Mouse (Mus musculus) cerebral cortex, adult 2 months (tissue): ENCODE results near the gene Ppp1r1a.

Experiments
- WGBS: fragments of 180-500 bp; shearing (Covaris S2); methylation state at CpG from one replicate; pipeline ENCODE4 v1.1.7; 2018; 5-methylcytosine and 5-hydroxymethylcytosine counted together

The Ppp1r1a gene

DNA sequence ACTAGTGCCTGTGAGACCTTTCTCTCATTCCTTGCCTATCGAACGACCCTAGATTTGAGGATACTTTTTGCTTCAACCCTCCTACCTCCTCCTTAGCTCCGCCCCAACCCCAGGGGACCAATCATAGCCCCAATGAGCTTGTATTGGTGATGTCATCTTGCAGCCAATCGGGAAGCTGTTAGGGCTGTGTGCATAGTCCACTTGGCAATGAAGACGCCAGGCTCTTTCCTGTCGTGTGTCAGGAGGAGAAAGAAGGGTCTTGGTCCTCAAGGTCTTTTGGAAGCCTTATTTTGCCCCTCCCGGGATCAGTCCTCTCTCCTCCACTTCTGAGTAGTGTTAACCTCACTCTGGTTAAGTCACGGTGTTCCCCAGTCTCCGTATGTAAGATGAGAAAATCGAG, 23.7 kb downstream of the Ppp1r1a start:
- under 1% methylated on average over 10 of the region's 10 CpGs for WGBS

DNA sequence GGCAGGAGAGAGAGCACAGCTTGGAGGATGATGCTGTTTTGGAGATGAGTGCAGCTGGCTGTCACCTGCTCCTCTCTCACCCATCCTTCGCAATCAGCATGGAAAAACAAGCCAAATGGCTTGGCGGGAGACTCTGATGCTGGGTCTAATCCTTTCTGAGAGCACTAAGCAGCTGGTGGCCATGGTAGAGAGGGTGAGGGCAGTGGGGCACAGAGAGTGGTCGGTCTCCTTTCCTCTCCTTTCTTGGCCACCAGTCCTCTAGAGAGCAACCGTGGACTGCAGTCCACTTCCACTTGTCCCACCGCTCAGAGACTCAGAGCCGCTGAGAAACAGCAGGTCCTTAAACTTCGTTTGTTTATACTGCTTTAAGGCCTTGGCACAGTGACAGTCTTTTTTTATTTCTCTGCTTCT, 24.2 kb downstream of the Ppp1r1a start:
- WGBS, result 6% methylated on average over 7 of the region's 7 CpGs

DNA sequence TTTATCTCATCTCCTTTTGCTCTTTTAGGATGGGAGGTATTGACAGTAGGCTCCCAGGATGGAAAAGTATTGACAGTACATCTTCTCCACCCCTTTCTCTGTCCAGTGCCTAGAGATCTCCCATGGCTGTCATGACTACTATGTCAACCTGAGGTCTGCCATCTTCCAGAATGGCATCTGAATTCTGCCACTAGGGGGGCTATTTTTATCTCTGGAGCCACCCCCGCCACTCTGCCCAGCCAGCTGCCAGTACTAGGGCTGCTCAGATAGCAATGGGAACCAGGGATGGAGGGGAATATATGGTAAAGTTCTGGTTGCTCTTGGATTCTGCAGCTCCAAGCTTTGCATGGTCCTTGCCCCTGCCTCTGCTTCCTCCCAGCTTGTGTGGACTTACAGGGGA, 26.2 kb downstream of the Ppp1r1a start:
- WGBS, result 29% methylated on average over 1 of the region's 1 CpGs

DNA sequence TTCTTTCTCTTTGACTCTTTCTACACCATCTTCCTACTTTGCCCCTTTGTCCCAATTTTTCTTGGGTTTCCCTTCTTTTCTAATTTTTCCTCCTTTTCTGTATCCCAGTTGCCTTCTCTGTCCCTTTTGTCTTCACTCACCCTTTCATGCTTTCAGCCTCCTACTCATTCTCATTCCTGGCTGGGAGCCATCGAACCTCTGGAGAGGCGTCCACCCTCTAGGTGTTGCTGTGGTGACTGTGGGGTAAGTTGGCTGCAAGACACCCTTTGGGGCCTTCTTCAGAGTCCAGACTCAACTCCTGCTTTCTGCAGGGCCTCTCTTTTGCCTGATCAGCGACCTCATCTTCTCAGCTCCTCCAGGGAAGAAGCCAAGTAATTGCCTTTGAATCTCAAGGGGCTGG, 28.5 kb downstream of the Ppp1r1a start:
- WGBS, result 38% methylated on average over 3 of the region's 3 CpGs

DNA sequence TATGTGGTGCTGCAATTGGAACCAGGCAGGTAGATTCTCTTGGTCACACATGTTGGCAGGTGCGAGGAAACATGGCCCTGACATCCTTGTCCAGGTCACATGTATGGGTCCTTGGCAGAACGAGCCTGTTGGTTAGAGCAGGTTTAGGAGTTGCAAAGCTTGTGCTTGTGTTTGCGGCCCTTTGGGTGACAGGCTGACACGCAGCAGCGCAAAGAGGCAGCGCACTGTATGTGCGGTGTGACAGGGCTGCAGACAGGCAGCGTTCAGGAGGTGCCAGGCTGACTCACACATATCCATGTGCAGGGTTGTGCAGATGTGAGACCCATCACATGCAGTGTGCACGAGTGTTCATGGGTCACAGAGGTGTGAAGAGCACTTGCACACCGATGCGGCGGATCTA, 34.1 kb downstream of the Ppp1r1a start:
- 25% methylated on average over 12 of the region's 12 CpGs for WGBS

DNA sequence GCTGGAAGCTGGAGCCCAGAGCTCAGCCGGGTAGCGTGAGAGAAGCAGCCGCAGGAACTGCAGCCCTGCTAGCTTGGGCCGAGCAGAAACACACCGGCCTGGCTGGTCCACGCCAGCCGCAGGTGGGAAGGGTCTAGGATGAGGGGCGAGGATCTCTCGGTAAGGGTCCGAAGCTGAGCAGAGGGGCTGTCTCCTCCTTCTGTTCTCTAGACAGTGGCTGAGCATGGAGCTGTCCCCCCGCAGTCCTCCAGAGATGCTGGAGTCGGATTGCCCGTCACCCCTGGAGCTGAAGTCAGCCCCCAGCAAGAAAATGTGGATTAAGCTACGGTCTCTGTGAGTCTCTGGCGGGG, 34.6 kb downstream of the Ppp1r1a start:
- under 1% methylated on average over 15 of the region's 15 CpGs for WGBS

DNA sequence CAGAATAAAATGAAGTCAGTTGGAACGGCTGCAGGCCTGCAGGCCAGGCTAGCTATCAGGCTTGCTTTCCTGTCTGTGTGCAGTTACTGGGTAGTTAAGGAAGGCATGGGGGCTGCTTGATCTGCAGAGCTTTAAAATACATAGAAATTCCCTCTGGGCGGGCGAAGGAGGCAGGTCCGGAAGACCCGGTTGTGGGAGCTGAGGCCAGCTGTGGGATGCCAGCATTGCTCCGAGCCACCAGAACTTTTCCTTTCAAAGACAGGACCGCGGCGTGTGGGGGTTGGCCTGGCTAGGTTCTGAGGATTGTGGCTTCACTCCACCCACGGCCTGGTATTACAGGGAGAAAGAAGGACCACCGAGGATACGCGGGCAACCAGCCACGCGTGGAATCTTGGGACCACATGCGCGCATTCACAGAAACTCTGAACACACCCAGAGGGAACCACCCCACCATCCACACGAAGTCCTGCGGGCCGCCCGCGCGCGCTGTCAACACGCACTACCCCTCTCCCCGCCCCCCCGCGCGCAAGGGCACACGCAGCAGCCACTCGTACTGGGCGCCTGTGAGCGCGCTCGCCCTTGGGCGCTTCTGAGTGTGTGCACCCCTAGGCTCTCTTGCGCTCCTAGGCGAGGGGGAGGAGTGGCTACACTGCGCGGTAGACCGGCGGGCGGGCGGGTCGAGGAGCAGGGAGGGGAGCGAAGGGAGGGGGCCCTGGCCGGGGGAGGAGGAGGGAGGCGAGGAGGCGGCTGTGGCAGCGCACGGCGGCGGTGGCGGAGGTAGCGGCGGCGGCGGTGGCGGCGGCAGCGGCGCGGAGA, 35.2 kb downstream of the Ppp1r1a start, which contains the start of gene Pde1b:
Gene Pde1b (plus strand): TSS at position 600 of the 816 bp plus-strand sequence.
- 2% methylated on average over 61 of the region's 63 CpGs for WGBS

DNA sequence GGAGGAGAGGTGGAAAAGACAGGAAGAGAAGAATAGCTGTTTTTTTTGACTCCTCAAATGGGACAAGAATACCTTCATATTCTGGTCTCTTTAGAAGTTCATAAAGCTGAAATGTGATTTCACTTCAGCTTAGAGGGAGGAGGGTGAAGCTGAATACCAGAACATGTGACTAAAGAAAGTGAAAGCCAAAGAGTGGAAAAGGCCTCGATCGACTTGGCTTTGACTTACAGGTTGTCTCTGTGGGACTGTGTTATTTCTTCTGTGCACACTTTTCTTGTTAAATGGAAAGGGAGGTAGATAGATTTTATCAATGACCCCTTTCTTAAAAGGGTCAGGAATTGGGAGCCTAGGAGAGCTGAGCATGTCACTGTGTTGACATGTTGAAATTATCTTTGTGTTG, 36.6 kb downstream of the Ppp1r1a start:
- 48% methylated on average over 2 of the region's 2 CpGs for WGBS

DNA sequence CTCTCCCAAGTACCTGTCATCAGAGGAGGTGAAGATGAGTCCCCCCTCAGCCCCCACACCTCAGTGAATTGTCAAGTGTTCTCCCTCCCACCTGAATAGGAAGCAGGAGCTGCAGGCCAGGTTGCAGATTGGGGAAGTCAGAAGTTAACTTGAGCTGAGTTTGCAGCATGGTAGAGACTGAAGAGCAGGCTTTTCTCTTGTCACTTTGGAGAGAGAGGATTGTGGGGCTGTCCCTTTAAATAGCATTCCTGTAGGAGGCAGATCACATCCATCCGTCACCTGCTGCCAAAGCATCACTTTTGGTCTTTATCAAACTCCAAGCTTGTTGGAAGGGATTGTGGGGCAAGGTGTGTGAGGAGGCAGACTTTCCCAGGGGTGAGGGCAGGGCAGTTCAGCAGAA, 37.1 kb downstream of the Ppp1r1a start:
- 40% methylated on average over 1 of the region's 1 CpGs for WGBS

DNA sequence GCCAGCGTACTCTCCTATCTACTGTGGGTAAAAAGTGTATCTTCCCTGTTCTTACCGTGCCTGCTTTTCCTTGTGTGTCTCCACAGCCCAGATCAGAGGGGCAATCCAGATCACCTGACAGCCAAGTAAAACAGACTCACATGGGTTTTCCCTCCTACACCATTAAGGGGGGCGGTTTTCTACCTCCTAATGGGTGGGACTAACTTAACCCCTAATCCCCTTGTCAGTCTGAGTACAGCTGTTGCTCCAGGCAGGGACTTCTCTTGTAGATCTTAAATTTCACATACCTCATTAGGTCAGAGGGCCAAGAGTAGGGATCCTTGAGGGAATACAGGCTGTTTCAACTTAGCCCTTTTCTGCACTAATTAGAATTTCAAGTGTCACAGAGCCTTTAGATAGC, 39.6 kb downstream of the Ppp1r1a start:
- WGBS, result 75% methylated on average over 3 of the region's 3 CpGs

DNA sequence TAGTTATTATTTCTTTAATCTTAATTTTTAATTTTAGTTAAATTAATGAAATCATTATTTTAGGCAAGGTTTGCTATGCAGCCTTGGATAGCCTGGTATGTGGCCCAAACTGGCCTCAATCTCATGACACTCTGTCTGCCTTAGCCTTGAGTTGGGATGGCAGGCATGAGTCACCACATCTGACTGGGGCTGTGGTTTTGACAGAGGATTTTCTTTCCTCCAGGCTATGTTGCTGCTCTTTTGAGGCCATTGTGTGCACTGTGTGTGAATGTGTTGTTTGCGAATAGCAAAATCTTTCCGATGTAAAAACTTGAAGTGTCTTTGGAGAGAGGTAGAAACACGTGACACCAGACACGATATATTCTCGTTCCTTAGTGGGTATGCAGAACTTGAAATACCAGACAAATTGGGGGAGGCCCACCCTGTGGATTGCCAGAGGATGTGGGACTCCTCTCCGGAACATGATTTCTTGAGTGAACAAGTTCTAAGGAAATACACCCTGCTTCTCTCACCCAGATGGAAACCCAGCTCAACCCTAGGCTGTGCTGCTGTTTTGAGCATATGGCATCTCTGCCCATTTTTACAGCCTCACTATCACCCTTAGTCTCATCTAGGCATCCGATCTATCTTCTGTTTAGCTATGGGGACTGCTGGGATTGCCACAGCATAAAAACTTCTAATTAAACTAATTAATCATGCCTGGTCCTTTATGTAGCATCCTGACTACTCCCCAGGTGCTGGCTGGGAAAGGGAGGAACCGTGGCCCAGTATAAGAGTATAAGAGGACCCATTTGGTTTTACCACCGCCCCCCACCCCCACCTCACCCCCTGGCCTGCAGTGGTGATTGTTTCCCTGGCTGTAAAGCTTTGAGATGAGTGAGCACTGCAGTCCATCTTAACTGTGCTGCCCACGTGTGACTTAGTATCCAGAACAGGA, 41.3 kb downstream of the Ppp1r1a start:
- 76% methylated on average over 10 of the region's 10 CpGs for WGBS

DNA sequence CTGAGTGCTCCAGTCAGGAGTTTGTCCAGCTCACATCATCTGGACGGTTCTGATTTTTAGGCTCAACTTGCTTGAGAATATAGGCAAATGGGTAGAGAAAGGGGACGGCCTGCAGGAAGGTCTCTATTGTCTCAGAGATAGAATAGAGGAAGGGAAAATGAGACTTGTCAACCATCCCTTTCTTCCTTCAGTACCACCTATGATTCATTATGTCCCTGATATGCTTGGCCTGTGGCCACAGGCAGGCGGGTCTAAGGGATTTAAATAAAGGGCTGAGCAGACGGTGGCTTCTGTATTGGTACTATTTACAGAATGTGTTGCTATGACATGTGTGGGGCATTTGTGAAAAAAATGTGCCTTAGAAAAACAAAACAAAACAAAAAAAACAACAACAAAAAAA, 49.5 kb downstream of the Ppp1r1a start:
- WGBS, result 62% methylated on average over 4 of the region's 4 CpGs

DNA sequence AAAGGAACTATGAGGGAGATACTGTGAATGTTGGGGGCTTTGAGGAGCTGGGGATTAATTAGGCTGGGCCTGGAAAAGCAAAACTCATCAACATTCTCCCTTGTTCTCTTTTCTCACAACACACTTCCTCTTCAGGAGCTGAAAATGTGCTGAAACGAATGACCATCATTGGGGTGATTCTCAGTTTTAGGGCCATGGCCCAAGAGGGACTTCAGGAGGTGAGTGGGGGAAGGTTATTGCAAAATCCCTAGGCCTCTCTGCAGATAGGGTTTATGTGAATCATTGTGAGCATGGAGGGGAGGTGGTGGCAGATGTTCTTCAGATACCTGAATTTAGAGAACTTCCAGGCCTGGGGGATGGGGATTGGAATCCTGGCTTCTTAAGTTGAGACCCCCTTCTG, 51.1 kb downstream of the Ppp1r1a start:
- 48% methylated on average over 1 of the region's 1 CpGs for WGBS

DNA sequence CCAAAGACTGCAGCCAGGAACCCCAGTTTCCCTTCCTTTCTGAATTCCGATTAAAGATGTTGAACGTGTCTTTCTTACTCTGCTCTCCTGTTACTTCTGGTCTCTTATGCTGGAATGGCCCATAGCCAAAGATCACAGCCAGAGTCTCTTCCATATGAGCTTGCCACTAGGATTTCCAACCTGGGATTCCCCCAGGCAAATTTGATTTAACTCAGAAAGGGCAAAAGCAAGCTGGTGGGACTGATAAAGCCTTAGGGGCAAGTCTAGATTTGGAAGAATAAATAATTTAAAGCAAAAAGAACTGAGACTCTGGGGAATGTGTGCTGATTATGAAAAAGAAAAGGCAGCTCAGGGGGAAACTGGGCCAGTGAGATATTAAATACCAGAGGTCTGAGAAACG, 52.7 kb downstream of the Ppp1r1a start:
- WGBS, result 66% methylated on average over 3 of the region's 3 CpGs

DNA sequence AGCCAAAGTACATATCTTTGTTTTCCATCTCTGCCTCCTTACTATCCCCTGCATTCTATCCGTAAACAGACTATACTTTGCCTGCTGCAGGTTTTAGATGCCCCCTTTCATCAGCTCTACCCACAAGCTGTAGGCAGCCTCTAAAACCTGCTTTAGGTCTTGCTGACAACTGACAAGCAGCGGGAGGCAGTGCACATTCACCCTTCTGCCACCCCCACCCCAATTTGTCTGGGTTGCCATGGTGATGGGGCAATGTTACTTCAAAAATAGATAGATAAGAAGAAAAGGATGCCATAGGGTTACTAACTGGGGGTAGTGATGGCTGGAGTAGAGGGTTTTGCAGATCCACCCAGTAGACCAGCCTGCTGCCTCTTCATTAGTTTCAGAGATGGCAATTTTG, 53.3 kb downstream of the Ppp1r1a start:
- 64% methylated on average over 2 of the region's 2 CpGs for WGBS

DNA sequence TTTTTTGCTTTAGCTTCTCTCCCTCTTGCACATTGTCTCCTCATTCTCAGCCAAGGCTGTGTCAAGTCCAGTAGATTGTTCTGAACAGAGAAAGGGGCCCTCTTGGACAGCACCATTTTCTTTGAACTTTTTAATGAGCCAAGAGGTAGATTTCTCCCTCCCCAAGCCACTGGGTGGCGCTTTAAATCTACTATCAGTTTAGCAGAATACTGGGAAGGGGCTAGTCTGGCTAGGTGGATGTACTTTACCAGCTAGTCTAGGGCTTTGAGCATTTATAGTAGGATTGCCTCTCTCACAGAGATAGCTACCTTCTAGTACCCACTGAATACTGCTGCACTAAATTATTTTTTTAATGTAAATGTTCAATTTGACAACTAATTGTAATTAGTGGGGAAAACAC, 55.3 kb downstream of the Ppp1r1a start:
- 0% methylated on average over 1 of the region's 1 CpGs for WGBS
